Mouse (Mus musculus) neural tube, embryonic 14.5 days (tissue): ENCODE results near the gene Plod1. TPM values are rescaled to one million over a fixed set of nuclear protein-coding genes. Genes with fewer than 3 reads are reported as not detected.
A peak's percentile ranks its signal among the peaks of the same experiment; 100 is the strongest.
"Not testable (repeated sequence)": the region's sequence is repeated elsewhere in the genome, so short reads cannot be mapped to it uniquely, and the experiment has no call there.

Experiments used
- ATAC-seq: fragments of 200-750 bp; cut with Nextera tagmentation; 2 replicates; pipeline ENCODE4 v1.8.0; 2017; ENCODE audit warnings: low read depth, mild to moderate bottlenecking, moderate TSS enrichment, moderate library complexity
- H3K27ac ChIP-seq: fragments of 300-500 bp; sonication (generic); 2 replicates; pipeline ENCODE4 v1.5.1; 2014; ENCODE audit warnings: low read depth, mild to moderate bottlenecking, control low read depth, low read length, moderate library complexity, mixed read lengths
- H3K27me3 ChIP-seq: fragments of 300-500 bp; sonication (generic); 2 replicates; pipeline ENCODE4 v1.6.1; 2014; ENCODE audit warnings: low read length; ENCODE audit not compliant: control insufficient read depth, insufficient read depth
- H3K36me3 ChIP-seq: fragments of 300-500 bp; sonication (generic); 2 replicates; pipeline ENCODE4 v1.6.1; 2014; ENCODE audit warnings: low read length, mixed read lengths; ENCODE audit not compliant: control insufficient read depth, insufficient read depth
- H3K4me1 ChIP-seq: fragments of 300-500 bp; sonication (generic); 2 replicates; pipeline ENCODE4 v1.6.1; 2014; ENCODE audit warnings: low read length; ENCODE audit not compliant: control insufficient read depth, insufficient read depth
- H3K4me2 ChIP-seq: fragments of 300-500 bp; sonication (generic); 2 replicates; pipeline ENCODE4 v1.6.1; 2014; ENCODE audit warnings: mild to moderate bottlenecking, low read depth, low read length, control low read depth
- H3K4me3 ChIP-seq: fragments of 300-500 bp; sonication (generic); 2 replicates; pipeline ENCODE4 v1.5.1; 2014; ENCODE audit warnings: low read depth, low read length, control low read depth, mixed read lengths
- H3K9ac ChIP-seq: fragments of 300-500 bp; sonication (generic); replicated peaks from 2 replicates; pipeline ENCODE4 v1.6.1; 2014; ENCODE audit warnings: low read depth, mild to moderate bottlenecking, control low read depth, low read length, mixed read lengths
- H3K9me3 ChIP-seq: fragments of 300-500 bp; sonication (generic); 2 replicates; pipeline ENCODE4 v1.6.1; 2016; ENCODE audit warnings: low read length; ENCODE audit not compliant: control insufficient read depth
- WGBS: fragments of 180-500 bp; shearing (Covaris S2); extraction: QIAGEN DNeasy Blood & Tissue Kit; methylation state at CpG from one replicate; pipeline ENCODE4 v1.1.7; 2014; 5-methylcytosine and 5-hydroxymethylcytosine counted together
- polyA plus RNA-seq: library from polyadenylated mRNA; unstranded; fragments of >200 nt; fragmentation: Nextera tagmentation; extraction: Ambion mirVana; gene quantifications from 2 replicates; pipeline ENCODE4 v1.2.1, GENCODE M21; 2014

Gene Plod1
- polyA plus RNA-seq, 1 experiment from 2014 or later: 15.6 TPM

GRCm38 (mm10) chr4:147869238-147869637 is 67.3 kb downstream of the Plod1 start:
- H3K27ac ChIP-seq: no peak overlapping the region
- peaks cover 23% of the 10 kb centered on the region for H3K36me3 ChIP-seq
- ATAC-seq: no peak
- H3K4me3 ChIP-seq: peak overlapping the region; percentile 60
- H3K9me3 ChIP-seq: no peaks in the 10 kb centered on the region
- H3K4me2 ChIP-seq: peak overlapping the region; percentile 88
- peaks cover 16% of the 10 kb centered on the region for H3K4me1 ChIP-seq
- H3K27me3 ChIP-seq: no peaks in the 10 kb centered on the region
- peak overlapping the region; percentile 52 for H3K9ac ChIP-seq
- 18% methylated on average over 5 of the region's 5 CpGs for WGBS

- Histone ChIP-seq H3K9ac (peak within 1 kb of the TSS; percentile 68), H3K4me3 (peak within 1 kb of the TSS; percentile 60), H3K27ac (peak within 1 kb of the TSS; percentile 82), H3K36me3 (peaks cover 18% of the 10 kb centered on the region), H3K4me2 (peak within 1 kb of the TSS; percentile 88), H3K9me3 (no peaks in the 10 kb centered on the region), H3K4me1 (peaks cover 16% of the 10 kb centered on the region), H3K27me3 (no peaks in the 10 kb centered on the region)
- peak; percentile 98 for ATAC-seq
- under 1% methylated on average over 30 of the region's 30 CpGs for WGBS
Observed at GRCm38 (mm10) chr4:147868450-147869031, 68.0 kb downstream of the Plod1 start, which contains the start of the genes Miip and Fv1. TSS of gene Miip (minus strand) at chr4:147868816. TSS of gene Fv1 (plus strand) at chr4:147868979.

- WGBS: 7% methylated on average over 22 of the region's 22 CpGs
- H3K9ac ChIP-seq: peak overlapping the region; percentile 68
Observed at GRCm38 (mm10) chr4:147867563-147868449, 68.8 kb downstream of the Plod1 start.

GRCm38 (mm10) chr4:147866793-147867192 is 69.8 kb downstream of the Plod1 start:
- WGBS: 42% methylated on average over 3 of the region's 3 CpGs
- not testable (repeated sequence) for H3K9me3 ChIP-seq, H3K4me3 ChIP-seq, H3K9ac ChIP-seq, ATAC-seq, H3K27ac ChIP-seq, H3K4me2 ChIP-seq, H3K27me3 ChIP-seq
- Histone ChIP-seq H3K36me3 (peaks cover 23% of the 10 kb centered on the region), H3K4me1 (peaks cover 16% of the 10 kb centered on the region)

More at GRCm38 (mm10) chr4:147867563-147868449, 68.8 kb downstream of the Plod1 start:
- peaks cover 18% of the 10 kb centered on the region for H3K36me3 ChIP-seq
- H3K27me3 ChIP-seq: no peaks in the 10 kb centered on the region
- peak overlapping the region; percentile 82 for H3K27ac ChIP-seq
- H3K9me3 ChIP-seq: no peaks in the 10 kb centered on the region
- peaks cover 16% of the 10 kb centered on the region for H3K4me1 ChIP-seq
- peak overlapping the region; percentile 88 for H3K4me2 ChIP-seq
- peak; percentile 5 for ATAC-seq
- peak overlapping the region; percentile 60 for H3K4me3 ChIP-seq

GRCm38 (mm10) chr4:147866056-147866455 is 70.5 kb downstream of the Plod1 start:
- Histone ChIP-seq H3K9me3 (no peaks in the 10 kb centered on the region), H3K9ac (no peak overlapping the region), H3K4me2 (no peak overlapping the region), H3K4me1 (peaks cover 16% of the 10 kb centered on the region), H3K36me3 (peaks cover 23% of the 10 kb centered on the region), H3K27ac (no peak overlapping the region), H3K27me3 (no peaks in the 10 kb centered on the region), H3K4me3 (no peak overlapping the region)
- WGBS: 98% methylated on average over 9 of the region's 9 CpGs
- no peak for ATAC-seq

- WGBS: 97% methylated on average over 6 of the region's 6 CpGs
- Histone ChIP-seq H3K4me2 (no peak overlapping the region), H3K27me3 (no peaks in the 10 kb centered on the region), H3K4me3 (no peak overlapping the region), H3K27ac (no peak overlapping the region), H3K9ac (no peak overlapping the region), H3K4me1 (peaks cover 16% of the 10 kb centered on the region), H3K36me3 (peaks cover 23% of the 10 kb centered on the region), H3K9me3 (no peaks in the 10 kb centered on the region)
- ATAC-seq: no peak
Observed at GRCm38 (mm10) chr4:147865651-147866050, 70.9 kb downstream of the Plod1 start.

- no peaks in the 10 kb centered on the region for H3K9me3 ChIP-seq
- no peaks in the 10 kb centered on the region for H3K27me3 ChIP-seq
- WGBS: 84% methylated on average over 3 of the region's 3 CpGs
- no peak overlapping the region for H3K9ac ChIP-seq
- no peaks in the 10 kb centered on the region for H3K4me1 ChIP-seq
- peaks cover 23% of the 10 kb centered on the region for H3K36me3 ChIP-seq
- no peak for ATAC-seq
- no peak overlapping the region for H3K27ac ChIP-seq
- H3K4me2 ChIP-seq: no peak overlapping the region
- H3K4me3 ChIP-seq: no peak overlapping the region
Observed at GRCm38 (mm10) chr4:147862051-147862450, 74.5 kb downstream of the Plod1 start.
